Mouse (Mus musculus) neutrophil, adult 83 days (primary cell): ENCODE measurements around the gene Olfr1496. TPM values are rescaled to one million over a fixed set of nuclear protein-coding genes. Genes with fewer than 3 reads are reported as not detected.

Experiments
- total RNA-seq, 2 experiments: library from RNA; stranded (reverse); gene quantifications; one replicate each; pipeline ENCODE4 v1.2.4; 2023

Gene Olfr1496
- not detected for total RNA-seq

GRCm38 (mm10) chr19:13777578-13777977, at the start of gene Olfr1496:
Gene Olfr1496, plus strand, starts transcription at chr19:13777878.

GRCm38 (mm10) chr19:13739428-13739827, 38.2 kb upstream of the Olfr1496 start, which contains the start of gene Olfr1494:
Gene Olfr1494, plus strand, starts transcription at chr19:13739728.

DNA sequence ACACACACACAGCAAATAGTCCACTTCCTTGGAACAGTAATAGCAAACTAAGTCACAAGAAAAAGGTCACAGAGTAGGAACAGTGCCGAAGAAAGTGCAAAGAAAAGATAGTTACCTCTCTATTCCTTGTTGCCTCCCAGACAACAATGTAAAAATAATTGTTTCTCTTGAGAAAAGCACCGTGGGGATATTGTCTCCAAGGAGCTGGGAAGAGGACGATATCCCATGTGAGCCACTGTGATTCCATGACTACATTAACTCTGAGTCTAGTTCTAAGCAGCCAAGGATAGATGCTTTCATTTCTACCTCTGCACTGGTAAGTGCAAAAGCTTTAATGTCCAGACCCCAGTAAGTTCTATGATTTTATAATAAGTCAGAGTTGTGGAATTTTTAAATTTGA, 13.4 kb upstream of the Olfr1496 start, which contains the start of gene Olfr1495:
TSS of gene Olfr1495 (plus strand) at position 301 of the 400 bp plus-strand sequence.

DNA sequence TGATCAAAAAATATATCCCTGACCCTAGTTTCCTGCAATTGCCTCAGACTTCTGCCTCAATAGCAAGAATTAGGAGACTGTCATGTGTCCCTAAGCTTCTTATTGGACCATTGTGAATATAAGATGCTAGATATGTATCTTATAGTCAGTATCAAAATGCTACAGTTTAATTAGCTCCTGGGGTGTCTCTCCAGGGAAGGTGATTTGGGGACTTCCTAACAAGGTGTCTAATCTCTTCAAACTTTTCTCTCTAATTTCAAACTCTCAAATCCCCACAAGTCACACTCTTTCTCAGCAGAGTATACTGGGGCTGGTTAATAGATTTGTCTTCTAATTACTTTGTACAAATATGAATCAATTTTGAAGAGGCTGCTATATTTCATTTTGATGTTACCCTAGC, 20.4 kb downstream of the Olfr1496 start, which contains the start of gene Olfr1497:
TSS of gene Olfr1497 (minus strand) at position 101 of the 400 bp plus-strand sequence.

DNA sequence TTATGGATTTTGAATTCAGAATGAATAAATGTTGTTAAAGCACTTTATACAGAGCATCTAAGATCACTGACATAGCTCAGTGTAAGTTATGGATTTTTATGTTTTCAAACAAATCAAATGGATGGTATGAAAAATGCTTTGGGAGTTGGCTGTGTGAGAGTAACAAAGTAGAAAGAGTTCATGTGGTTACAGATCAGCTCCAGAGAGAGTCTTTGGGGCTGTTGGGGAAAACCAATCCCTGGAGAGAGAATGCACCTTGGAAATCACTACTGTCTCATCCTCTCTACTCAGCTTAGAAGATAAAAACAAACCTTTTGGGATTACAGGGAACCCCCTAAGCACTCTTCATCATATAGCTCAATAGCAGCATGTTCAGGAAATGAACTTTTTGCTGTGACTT, 41.7 kb downstream of the Olfr1496 start, which contains the start of gene Olfr1499:
TSS of gene Olfr1499 (minus strand) at position 101 of the 400 bp plus-strand sequence.

DNA sequence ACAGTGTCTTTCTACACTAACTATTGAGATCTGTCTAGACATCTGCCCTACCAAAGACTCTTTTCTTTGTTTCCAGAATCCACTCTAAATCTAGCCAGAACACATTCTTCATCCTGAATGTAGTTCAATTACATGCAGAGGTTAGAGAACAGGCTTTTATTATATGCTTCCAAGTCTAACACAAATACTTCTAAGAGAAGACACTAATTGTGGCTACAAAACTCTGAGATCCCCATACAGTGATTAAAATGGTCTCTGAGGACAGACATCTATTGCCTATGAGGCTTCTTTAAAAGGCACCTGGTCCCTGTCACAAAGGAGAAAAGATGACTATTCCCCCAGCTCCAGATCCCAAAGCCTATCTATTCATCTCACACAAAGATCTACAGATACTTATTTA, 52.7 kb downstream of the Olfr1496 start, which contains the start of gene Olfr1500:
TSS of gene Olfr1500 (minus strand) at position 101 of the 400 bp plus-strand sequence.

Other genes with a start within 250 kb of the Olfr1496 start
- gene Olfr1480, start 250.0 kb upstream of the Olfr1496 start, total RNA-seq = not detected
- gene Olfr1484, start 194.4 kb upstream of the Olfr1496 start, total RNA-seq = not detected
- not detected for gene Olfr1487, start 160.5 kb upstream of the Olfr1496 start, total RNA-seq
- gene Olfr1489, start 146.3 kb upstream of the Olfr1496 start, total RNA-seq = not detected
- not detected for gene Olfr1490, start 126.8 kb upstream of the Olfr1496 start, total RNA-seq
- not detected for gene Olfr1491, start 80.6 kb upstream of the Olfr1496 start, total RNA-seq
- gene Olfr1493-ps1, start 54.6 kb upstream of the Olfr1496 start, total RNA-seq = not detected
- not detected for gene Olfr1494, start 38.1 kb upstream of the Olfr1496 start, total RNA-seq
- gene Olfr1495, start 13.3 kb upstream of the Olfr1496 start, total RNA-seq = not detected
- not detected for gene Olfr1497, start 20.3 kb downstream of the Olfr1496 start, total RNA-seq
- not detected for gene Olfr1499, start 41.6 kb downstream of the Olfr1496 start, total RNA-seq
- gene Olfr1500, start 52.6 kb downstream of the Olfr1496 start, total RNA-seq = not detected
- not detected for gene Olfr1501, start 72.8 kb downstream of the Olfr1496 start, total RNA-seq
- not detected for gene Olfr1502, start 83.9 kb downstream of the Olfr1496 start, total RNA-seq
- gene Olfr1504, start 120.0 kb downstream of the Olfr1496 start, total RNA-seq = not detected
- gene Olfr1505, start 135.7 kb downstream of the Olfr1496 start, total RNA-seq = not detected